Mouse (Mus musculus) left cerebral cortex, adult 8-10 months (tissue): ENCODE measurements around the gene Tmprss15. TPM values are rescaled to one million over a fixed set of nuclear protein-coding genes. Genes with fewer than 3 reads are reported as not detected.

Experiments
- DNase-seq, 2 experiments: peaks; one replicate each; pipeline ENCODE4 v3.0.0; 2022; ENCODE audit warnings: low spot score in 2 of 2
- total RNA-seq, 4 experiments: library from RNA; stranded (reverse); gene quantifications; 2 replicates each; pipeline ENCODE4 v1.2.4; 2022

Gene Tmprss15
- total RNA-seq, 4 experiments from 2014 or later: not detected

- no peak for DNase-seq
Observed at GRCm38 (mm10) chr16:78922644-78923043, 168.3 kb downstream of the Tmprss15 start.

Other genes with a start within 250 kb of the Tmprss15 start
- 1 to 10 TPM; 1.3 to 2.2 (median 1.3) TPM for gene Chodl, start 160.1 kb downstream of the Tmprss15 start, total RNA-seq